Mouse (Mus musculus) testis, adult 2 months (tissue): ENCODE data around the gene Cdkl5. TPM values are rescaled to one million over a fixed set of nuclear protein-coding genes. Genes with fewer than 3 reads are reported as not detected.
A peak's percentile ranks its signal among the peaks of the same experiment; 100 is the strongest.

Experiments
- H3K27ac ChIP-seq: fragments of 200-500 bp; 2 replicates; pipeline ENCODE4 v1.5.1; 2012; ENCODE audit warnings: low read depth, low read length; ENCODE audit not compliant: control insufficient read depth, insufficient read depth
- H3K27me3 ChIP-seq: fragments of 200-500 bp; 2 replicates; pipeline ENCODE4 v1.6.1; 2012; ENCODE audit warnings: mild to moderate bottlenecking, low read length, moderate library complexity; ENCODE audit not compliant: control insufficient read depth, insufficient read depth
- H3K36me3 ChIP-seq: fragments of 200-500 bp; 2 replicates; pipeline ENCODE4 v1.6.1; 2012; ENCODE audit warnings: mild to moderate bottlenecking, low read length; ENCODE audit not compliant: control insufficient read depth, insufficient read depth
- H3K4me1 ChIP-seq: fragments of 200-500 bp; 2 replicates; pipeline ENCODE4 v1.6.1; 2012; ENCODE audit warnings: low read length; ENCODE audit not compliant: control insufficient read depth, insufficient read depth
- H3K4me3 ChIP-seq: fragments of 200-500 bp; 2 replicates; pipeline ENCODE4 v1.5.1; 2012; ENCODE audit warnings: low read depth, mild to moderate bottlenecking, low read length, moderate library complexity, mixed read lengths; ENCODE audit not compliant: control insufficient read depth
- CTCF ChIP-seq: fragments of 200-500 bp; IDR thresholded peaks from 2 replicates; pipeline ENCODE4 v1.5.1; 2012; ENCODE audit warnings: low read depth, mild to moderate bottlenecking, inconsistent platforms, low read length, moderate library complexity; ENCODE audit not compliant: control insufficient read depth, insufficient read depth, insufficient replicate concordance
- POLR2A ChIP-seq: fragments of 200-500 bp; IDR thresholded peaks from 2 replicates; pipeline ENCODE4 v1.6.1; 2012; ENCODE audit warnings: low read depth, mild to moderate bottlenecking, inconsistent platforms, low read length, moderate library complexity; ENCODE audit not compliant: control insufficient read depth
- polyA plus RNA-seq: library from polyadenylated mRNA; depleted of rRNA; stranded (reverse); fragments of >200 nt; gene quantifications from 2 replicates; pipeline ENCODE4 v1.2.3, GENCODE M21; 2012

Gene Cdkl5
- polyA plus RNA-seq, 1 experiment: 10.5 TPM

DNA sequence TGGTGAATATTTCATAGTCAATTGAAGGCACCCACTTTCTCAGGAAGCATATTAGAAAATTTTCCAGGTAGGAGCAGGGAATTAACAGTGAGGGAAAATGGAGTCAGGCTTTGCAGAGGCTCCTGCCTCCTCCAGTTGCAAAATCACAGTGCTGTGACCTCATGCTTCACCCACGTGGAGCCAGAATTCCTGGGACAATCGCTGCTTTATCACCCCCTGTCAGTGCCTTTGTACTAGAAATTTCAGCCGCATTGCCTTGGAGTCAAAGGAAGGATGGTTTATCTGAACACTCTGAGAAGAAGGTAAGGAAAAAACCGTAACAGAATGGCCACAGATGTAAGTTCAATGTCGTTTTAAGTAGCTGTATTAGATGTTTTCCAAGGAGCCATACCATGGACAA lies 1.5 kb upstream of the Cdkl5 start:
- Histone ChIP-seq H3K27ac (no peak overlapping the region), H3K36me3 (no peaks in the 10 kb centered on the region), H3K4me1 (no peaks in the 10 kb centered on the region), H3K4me3 (no peak overlapping the region), H3K27me3 (no peaks in the 10 kb centered on the region)
- TF ChIP-seq CTCF (no peak), POLR2A (no peak)

DNA sequence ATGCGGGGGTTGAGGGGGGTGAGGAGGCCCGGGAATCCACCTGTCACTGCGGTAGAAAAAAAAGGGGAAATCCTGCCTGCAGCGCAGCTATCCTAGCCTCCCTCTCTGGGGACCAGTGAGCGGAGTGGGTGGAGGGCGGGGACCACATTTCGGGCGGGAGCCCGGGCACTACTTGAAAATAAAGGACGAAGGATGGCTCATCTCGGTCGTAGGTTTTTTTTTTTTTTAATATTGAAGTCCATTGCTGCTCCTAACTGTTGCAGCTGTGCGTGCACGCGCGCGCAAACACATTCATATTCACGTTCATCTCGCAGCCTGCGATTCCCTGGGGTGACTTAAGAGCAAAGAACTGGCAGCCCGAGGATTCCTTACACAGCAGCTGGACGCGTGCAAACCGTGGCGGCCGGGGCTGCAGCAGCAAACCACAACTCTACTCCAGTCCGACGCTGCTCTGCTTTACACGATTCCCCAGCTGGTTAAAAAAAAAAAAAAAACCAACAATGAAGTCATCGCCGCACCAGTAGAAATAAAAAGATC lies 695 bp upstream of the Cdkl5 start:
- Histone ChIP-seq H3K36me3 (no peaks in the 10 kb centered on the region), H3K4me1 (no peaks in the 10 kb centered on the region), H3K27me3 (no peaks in the 10 kb centered on the region), H3K4me3 (peak overlapping the region; percentile 93), H3K27ac (no peak overlapping the region)
- no peak for TF ChIP-seq POLR2A
- TF ChIP-seq CTCF: no peak

DNA sequence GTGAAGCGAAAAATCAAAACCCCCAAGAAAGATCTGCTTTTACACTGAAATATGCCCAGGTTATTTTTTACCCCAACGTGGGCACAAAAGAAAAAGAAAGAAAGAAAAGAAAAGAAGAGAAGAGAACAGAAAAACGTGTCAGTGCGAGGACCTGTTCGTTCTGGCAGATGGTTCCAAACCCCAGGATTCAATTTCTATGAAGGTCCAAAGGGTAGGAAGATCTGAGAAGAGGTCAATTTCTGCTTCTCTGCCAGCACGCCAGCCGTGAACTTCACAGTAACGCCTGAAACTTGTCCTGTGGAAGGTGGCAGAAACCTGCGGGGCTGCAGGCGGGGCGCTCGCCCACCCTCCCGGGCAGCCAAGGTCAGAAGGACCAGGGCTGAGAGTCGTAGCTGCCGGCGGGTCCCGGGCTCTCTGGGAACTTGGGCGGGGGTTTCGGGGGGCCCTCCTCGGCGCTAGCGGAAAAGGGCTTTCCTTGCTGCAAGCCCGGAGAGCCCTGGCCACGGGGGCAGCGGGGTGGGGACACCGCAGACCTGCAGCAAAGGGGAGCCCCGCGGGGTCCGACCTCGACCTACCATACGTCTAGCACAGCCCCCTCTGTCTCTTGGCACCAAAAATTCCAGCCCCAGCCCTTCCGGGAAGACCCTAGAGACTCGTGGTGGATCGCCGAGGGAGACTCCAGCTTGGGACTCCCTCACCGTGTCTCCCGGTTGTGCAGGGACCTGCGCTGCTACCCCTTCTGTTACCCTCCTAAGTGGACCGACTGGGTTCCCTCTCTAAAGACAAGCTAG lies 560 bp downstream of the Cdkl5 start:
- TF ChIP-seq POLR2A (no peak), CTCF (no peak)
- Histone ChIP-seq H3K27me3 (no peaks in the 10 kb centered on the region), H3K36me3 (no peaks in the 10 kb centered on the region), H3K4me1 (no peaks in the 10 kb centered on the region), H3K4me3 (peak overlapping the region; percentile 93), H3K27ac (peak overlapping the region; percentile 74)

DNA sequence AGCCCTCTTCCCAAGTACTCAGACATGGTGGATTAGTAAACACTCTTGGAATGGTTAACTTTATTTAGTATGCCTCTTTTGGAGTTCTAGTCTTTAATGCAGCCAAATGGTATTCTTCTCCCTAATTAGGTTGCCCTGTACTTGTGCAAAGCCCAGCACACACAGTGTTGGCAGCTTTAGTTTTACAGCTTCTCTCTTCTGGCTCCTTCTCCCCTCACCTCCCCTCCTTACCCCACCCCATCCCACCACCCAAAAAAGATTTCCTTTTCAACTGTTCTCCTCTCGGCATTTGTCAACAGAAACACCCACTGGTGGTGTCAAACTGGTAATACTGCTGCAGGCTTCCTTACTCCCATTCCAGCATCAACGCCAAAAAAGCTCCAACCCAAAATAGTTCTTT lies 1.8 kb downstream of the Cdkl5 start:
- Histone ChIP-seq H3K36me3 (no peaks in the 10 kb centered on the region), H3K27ac (no peak overlapping the region), H3K4me3 (no peak overlapping the region), H3K4me1 (no peaks in the 10 kb centered on the region), H3K27me3 (no peaks in the 10 kb centered on the region)
- no peak for TF ChIP-seq CTCF
- no peak for TF ChIP-seq POLR2A

DNA sequence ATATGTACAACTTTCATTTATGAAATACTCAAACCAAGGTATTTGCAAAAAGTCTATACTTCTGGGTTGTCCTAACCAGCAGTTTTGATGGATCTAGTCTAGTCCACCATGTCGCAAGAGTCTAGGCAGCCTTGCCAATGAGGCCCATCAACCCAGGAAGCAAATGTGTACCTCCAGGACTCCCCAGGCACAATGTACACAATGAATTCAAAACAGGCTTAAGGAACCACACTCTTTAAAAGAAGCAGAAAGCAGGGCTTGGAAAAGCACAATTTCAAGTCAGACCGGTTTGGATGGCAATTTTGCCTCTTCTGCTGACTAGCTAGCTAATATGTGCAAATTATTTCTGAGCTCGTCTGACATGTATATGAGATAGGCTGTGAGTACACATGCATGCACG lies 4.2 kb downstream of the Cdkl5 start:
- no peak for TF ChIP-seq CTCF
- Histone ChIP-seq H3K27ac (no peak overlapping the region), H3K27me3 (no peaks in the 10 kb centered on the region)

GRCm38 (mm10) chrX:160977919-160978318 lies 16.6 kb downstream of the Cdkl5 start:
- Histone ChIP-seq H3K4me1 (no peaks in the 10 kb centered on the region), H3K27ac (no peak overlapping the region), H3K4me3 (no peak overlapping the region), H3K36me3 (no peaks in the 10 kb centered on the region), H3K27me3 (no peaks in the 10 kb centered on the region)
- TF ChIP-seq POLR2A: no peak
- no peak for TF ChIP-seq CTCF

More for the DNA sequence above, 4.2 kb downstream of the Cdkl5 start:
- no peaks in the 10 kb centered on the region for H3K36me3 ChIP-seq
- H3K4me1 ChIP-seq: no peaks in the 10 kb centered on the region
- no peak overlapping the region for H3K4me3 ChIP-seq

- no peaks in the 10 kb centered on the region for H3K36me3 ChIP-seq
- H3K4me3 ChIP-seq: no peak overlapping the region
- H3K4me1 ChIP-seq: no peaks in the 10 kb centered on the region
- H3K27ac ChIP-seq: no peak overlapping the region
- TF ChIP-seq POLR2A: no peak
- no peak for TF ChIP-seq CTCF
- no peaks in the 10 kb centered on the region for H3K27me3 ChIP-seq
Observed at GRCm38 (mm10) chrX:160971991-160972545, 22.4 kb downstream of the Cdkl5 start.
